Mouse (Mus musculus): ENCODE data around the gene Irf4. TPM values are rescaled to one million over a fixed set of nuclear protein-coding genes. Genes with fewer than 3 reads are reported as not detected.

The Irf4 gene
- 100 to 1,000 TPM; 443 to 590 TPM for total RNA-seq (2023)

GRCm38 (mm10) chr13:30749021-30749556 is at the start of gene Irf4:
Irf4 (plus strand) TSS chr13:30749226.

Other genes with a start within 250 kb of the Irf4 start
- gene Uqcrfs1, start 203.9 kb upstream of the Irf4 start, total RNA-seq (2023) = 10 to 100 TPM; 91.4 to 97.9 TPM
- gene Dusp22, start 89.2 kb upstream of the Irf4 start, total RNA-seq (2023) = 10 to 100 TPM; 32.0 to 32.8 TPM
- gene Hus1b, start 198.5 kb downstream of the Irf4 start, total RNA-seq (2023) = 1 to 10 TPM; 2.6 to 3.4 TPM
- gene Exoc2, start 224.9 kb downstream of the Irf4 start, total RNA-seq (2023) = 10 to 100 TPM; 53.8 to 58.4 TPM
- not detected for gene Gm5447, start 225.0 kb downstream of the Irf4 start, total RNA-seq (2023)